Mouse (Mus musculus): Measurements from ENCODE around the gene Nuak2.

The Nuak2 gene

GRCm38 (mm10) chr1:132327477-132327876 lies 11.6 kb downstream of the Nuak2 start:
- WGBS, result 93% methylated on average over 17 of the region's 17 CpGs

GRCm38 (mm10) chr1:132328565-132328964 lies 12.6 kb downstream of the Nuak2 start:
- 96% methylated on average over 3 of the region's 3 CpGs for WGBS

- 84% methylated on average over 7 of the region's 7 CpGs for WGBS
These were observed 13.7 kb downstream of the Nuak2 start for GRCm38 (mm10) chr1:132329656-132330055.

GRCm38 (mm10) chr1:132330397-132330796 lies 14.5 kb downstream of the Nuak2 start:
- 92% methylated on average over 15 of the region's 15 CpGs for WGBS

- 87% methylated on average over 17 of the region's 17 CpGs for WGBS
These were observed 15.4 kb downstream of the Nuak2 start for GRCm38 (mm10) chr1:132331283-132331682.

- 69% methylated on average over 2 of the region's 2 CpGs for WGBS
These were observed 17.3 kb downstream of the Nuak2 start for GRCm38 (mm10) chr1:132333201-132333600.

- WGBS, result 49% methylated on average over 4 of the region's 4 CpGs
These were observed 17.8 kb downstream of the Nuak2 start for GRCm38 (mm10) chr1:132333675-132334141.

GRCm38 (mm10) chr1:132334178-132334801 lies 18.4 kb downstream of the Nuak2 start:
- WGBS, result 65% methylated on average over 6 of the region's 6 CpGs

GRCm38 (mm10) chr1:132335378-132335965 lies 19.5 kb downstream of the Nuak2 start:
- WGBS, result 53% methylated on average over 12 of the region's 12 CpGs

GRCm38 (mm10) chr1:132336921-132337320 lies 21.0 kb downstream of the Nuak2 start:
- 78% methylated on average over 6 of the region's 6 CpGs for WGBS

- 33% methylated on average over 8 of the region's 8 CpGs for WGBS
These were observed 22.2 kb downstream of the Nuak2 start for GRCm38 (mm10) chr1:132338027-132338660.

- 64% methylated on average over 5 of the region's 5 CpGs for WGBS
These were observed 26.0 kb downstream of the Nuak2 start for GRCm38 (mm10) chr1:132341731-132342501.

GRCm38 (mm10) chr1:132342518-132342917 lies 26.6 kb downstream of the Nuak2 start:
- WGBS, result 75% methylated on average over 3 of the region's 3 CpGs

- 97% methylated on average over 2 of the region's 2 CpGs for WGBS
These were observed 27.3 kb downstream of the Nuak2 start for GRCm38 (mm10) chr1:132343191-132343590.

- WGBS, result 96% methylated on average over 1 of the region's 1 CpGs
These were observed 27.7 kb downstream of the Nuak2 start for GRCm38 (mm10) chr1:132343656-132344055.

- 80% methylated on average over 4 of the region's 4 CpGs for WGBS
These were observed 29.6 kb downstream of the Nuak2 start for GRCm38 (mm10) chr1:132345514-132345913.

- WGBS, result 83% methylated on average over 12 of the region's 12 CpGs
These were observed 30.4 kb downstream of the Nuak2 start for GRCm38 (mm10) chr1:132346134-132346851.

GRCm38 (mm10) chr1:132348401-132348800 lies 32.5 kb downstream of the Nuak2 start:
- 87% methylated on average over 5 of the region's 5 CpGs for WGBS

- 51% methylated on average over 3 of the region's 3 CpGs for WGBS
These were observed 33.7 kb downstream of the Nuak2 start for GRCm38 (mm10) chr1:132349601-132350000.

GRCm38 (mm10) chr1:132351058-132351457 lies 35.1 kb downstream of the Nuak2 start:
- WGBS, result 94% methylated on average over 4 of the region's 4 CpGs

GRCm38 (mm10) chr1:132353389-132353788 lies 37.5 kb downstream of the Nuak2 start:
- WGBS, result 82% methylated on average over 5 of the region's 5 CpGs

- 89% methylated on average over 9 of the region's 9 CpGs for WGBS
These were observed 38.3 kb downstream of the Nuak2 start for GRCm38 (mm10) chr1:132354234-132354633.
